Mouse (Mus musculus) ES-E14 (cell line): ENCODE measurements around the gene Rnls. TPM values are rescaled to one million over a fixed set of nuclear protein-coding genes. Genes with fewer than 3 reads are reported as not detected.

ENCODE experiments used
- DNase-seq: peaks from one replicate; pipeline ENCODE4 v3.0.0-alpha.2; 2013; ENCODE audit warnings: low read depth, low spot score
- H3K27ac ChIP-seq: 2 replicates; pipeline ENCODE4 v1.5.1; 2012; ENCODE audit warnings: low read depth, mild to moderate bottlenecking, low read length, moderate library complexity, mixed read lengths; ENCODE audit not compliant: poor library complexity, insufficient read depth, severe bottlenecking
- H3K36me3 ChIP-seq: 2 replicates; pipeline ENCODE4 v1.6.1; 2012; ENCODE audit warnings: mild to moderate bottlenecking, low read length, moderate library complexity, mixed read lengths; ENCODE audit not compliant: control insufficient read depth, poor library complexity, insufficient read depth, severe bottlenecking
- H3K4me1 ChIP-seq, 2 experiments: fragments of 150-350 bp in 1 of 2; sonication (generic) in 1 of 2; 2 replicates each; pipeline ENCODE4 v1.6.1; 2012; ENCODE audit warnings: low read length in 2 of 2, mild to moderate bottlenecking in 1 of 2, mixed read lengths in 1 of 2; ENCODE audit not compliant: control insufficient read depth in 2 of 2, insufficient read depth in 2 of 2, poor library complexity in 1 of 2
- H3K4me3 ChIP-seq, 2 experiments: fragments of 150-350 bp in 1 of 2; sonication (generic) in 1 of 2; 2 replicates each; pipeline ENCODE4 v1.5.1; 2012; ENCODE audit warnings: low read length in 2 of 2, low read depth in 1 of 2, mild to moderate bottlenecking in 1 of 2, mixed read lengths in 1 of 2; ENCODE audit not compliant: insufficient read depth in 1 of 2, poor library complexity in 1 of 2, severe bottlenecking in 1 of 2
- H3K9ac ChIP-seq: 2 replicates; pipeline ENCODE4 v1.6.1; 2012; ENCODE audit warnings: low read depth, mild to moderate bottlenecking, low read length, mixed read lengths; ENCODE audit not compliant: poor library complexity, insufficient read depth, severe bottlenecking
- H3K9me3 ChIP-seq: fragments of 150-350 bp; sonication (generic); 2 replicates; pipeline ENCODE4 v1.6.1; 2012; ENCODE audit warnings: low read depth, mild to moderate bottlenecking, low read length; ENCODE audit not compliant: control insufficient read depth, insufficient read depth
- CHD2 ChIP-seq: IDR thresholded peaks from 2 replicates; pipeline ENCODE4 v1.6.1; 2014; ENCODE audit warnings: mild to moderate bottlenecking, low read depth, low read length, inconsistent platforms
- HCFC1 ChIP-seq: IDR thresholded peaks from 2 replicates; pipeline ENCODE4 v1.6.1; 2012; ENCODE audit warnings: low read length, inconsistent platforms, borderline replicate concordance; ENCODE audit not compliant: insufficient read depth
- MAFK ChIP-seq: IDR thresholded peaks from 2 replicates; pipeline ENCODE4 v1.6.1; 2014; ENCODE audit warnings: mild to moderate bottlenecking, low read depth, low read length, inconsistent platforms; ENCODE audit not compliant: insufficient read depth
- ZC3H11A ChIP-seq: IDR thresholded peaks from 2 replicates; pipeline ENCODE4 v1.6.1; 2012; ENCODE audit warnings: low read depth, mild to moderate bottlenecking, inconsistent platforms, low read length, borderline replicate concordance
- ZNF384 ChIP-seq: IDR thresholded peaks from 2 replicates; pipeline ENCODE4 v1.6.1; 2012; ENCODE audit warnings: low read depth, low read length, inconsistent platforms
- in situ Hi-C, 2 experiments: fragments of 600-800 bp; cut with MboI; formaldehyde crosslinking; loops; one replicate each; pipeline ENCODE4 v1.15.1; 2025; ENCODE audit warnings: low sequenced_read_pairs in 2 of 2, inconsistent platforms in 1 of 2; ENCODE audit not compliant: unreplicated experiment in 2 of 2
- total RNA-seq: library from RNA; depleted of rRNA; stranded (reverse); fragments of 300-350 nt; gene quantifications from 2 replicates; pipeline ENCODE4 v1.2.3, GENCODE M21; 2012

The Rnls gene
- total RNA-seq, 1 experiment, result 0.80 TPM

GRCm38 (mm10) chr19:33326706-33327641 lies 65.1 kb downstream of the Rnls start:
- TF ChIP-seq HCFC1 (no peak), CHD2 (no peak), ZNF384 (no peak), MAFK (no peak), ZC3H11A (no peak)
- in situ Hi-C loops, result no loop called here
- no peak overlapping the region for H3K9ac ChIP-seq

GRCm38 (mm10) chr19:33318785-33319184 lies 73.3 kb downstream of the Rnls start:
- in situ Hi-C loops, result no loop called here
- H3K27ac ChIP-seq, result no peak overlapping the region
- no peak for TF ChIP-seq ZNF384
- TF ChIP-seq MAFK, result no peak
- no peak for TF ChIP-seq ZC3H11A
- no peak for TF ChIP-seq HCFC1
- TF ChIP-seq CHD2, result no peak
- H3K4me1 ChIP-seq, result no peaks in the 10 kb centered on the region
- no peak overlapping the region for H3K9ac ChIP-seq
- H3K4me3 ChIP-seq, result no peak overlapping the region
- no peaks in the 10 kb centered on the region for H3K9me3 ChIP-seq
- no peaks in the 10 kb centered on the region for H3K36me3 ChIP-seq
- no peak for DNase-seq

More at GRCm38 (mm10) chr19:33326706-33327641, 65.1 kb downstream of the Rnls start:
- DNase-seq, result no peak
- no peak overlapping the region for H3K4me3 ChIP-seq
- no peaks in the 10 kb centered on the region for H3K4me1 ChIP-seq
- no peaks in the 10 kb centered on the region for H3K36me3 ChIP-seq
- H3K27ac ChIP-seq, result no peak overlapping the region
- H3K9me3 ChIP-seq, result no peaks in the 10 kb centered on the region

GRCm38 (mm10) chr19:33317130-33317529 lies 75.0 kb downstream of the Rnls start:
- Histone ChIP-seq H3K4me3 (no peak overlapping the region), H3K27ac (no peak overlapping the region), H3K9me3 (no peaks in the 10 kb centered on the region), H3K36me3 (no peaks in the 10 kb centered on the region), H3K9ac (no peak overlapping the region), H3K4me1 (no peaks in the 10 kb centered on the region)
- TF ChIP-seq ZNF384 (no peak), HCFC1 (no peak), MAFK (no peak), ZC3H11A (no peak), CHD2 (no peak)
- in situ Hi-C loops, result no loop called here
- no peak for DNase-seq

GRCm38 (mm10) chr19:33299726-33300292 lies 92.3 kb downstream of the Rnls start:
- DNase-seq, result no peak
- Histone ChIP-seq H3K4me1 (no peaks in the 10 kb centered on the region), H3K27ac (no peak overlapping the region), H3K36me3 (no peaks in the 10 kb centered on the region), H3K9me3 (no peaks in the 10 kb centered on the region), H3K4me3 (no peak overlapping the region), H3K9ac (no peak overlapping the region)
- in situ Hi-C loops, result no loop called here
- no peak for TF ChIP-seq HCFC1
- TF ChIP-seq ZC3H11A, result no peak
- no peak for TF ChIP-seq CHD2
- TF ChIP-seq MAFK, result no peak
- TF ChIP-seq ZNF384, result no peak
